Mouse (Mus musculus): ENCODE measurements around the gene Arhgap40.

Arhgap40 gene

DNA sequence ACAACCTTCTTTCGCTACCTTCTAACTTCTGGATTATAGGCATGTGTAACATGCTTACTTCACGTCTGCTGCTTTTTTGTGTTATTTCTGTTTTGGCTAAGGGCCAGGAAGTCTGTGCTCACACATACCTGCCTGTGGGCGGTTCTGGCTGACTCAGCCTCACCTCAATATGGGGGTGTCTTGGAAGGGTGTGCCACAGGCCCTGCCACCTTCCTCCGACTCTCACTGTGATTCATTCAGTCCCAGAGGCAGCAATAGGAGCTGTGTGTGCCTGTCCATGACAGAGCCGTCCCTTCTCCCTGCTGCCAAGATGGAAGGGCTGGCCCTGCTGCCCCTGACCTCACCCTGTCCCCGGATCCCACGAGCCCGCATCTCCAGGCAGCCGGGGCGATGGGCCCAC, at the start of gene Arhgap40:
Gene Arhgap40, plus strand, starts transcription at position 269 of the 400 bp plus-strand sequence.
- DNase-seq, result no peak

DNA sequence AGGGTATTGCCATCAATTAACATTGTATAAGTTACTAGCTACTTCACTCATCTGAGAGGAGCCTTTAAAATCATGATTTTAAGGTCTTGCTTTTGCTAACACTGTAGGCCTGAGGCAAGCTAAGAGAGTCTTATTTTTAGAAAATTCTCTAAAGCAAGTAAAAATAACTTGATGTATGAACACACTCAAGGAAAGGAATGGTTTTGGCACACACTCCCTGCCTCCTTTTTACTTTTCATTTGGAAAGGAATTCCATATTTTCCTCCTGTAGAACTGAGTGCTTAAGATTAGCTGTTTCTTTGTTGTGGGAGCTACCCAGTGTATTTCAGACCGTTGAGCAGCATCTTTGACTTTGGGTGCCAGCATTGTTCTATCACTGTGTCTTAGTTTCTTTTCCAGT, 38.4 kb upstream of the Arhgap40 start:
- DNase-seq, result no peak

DNA sequence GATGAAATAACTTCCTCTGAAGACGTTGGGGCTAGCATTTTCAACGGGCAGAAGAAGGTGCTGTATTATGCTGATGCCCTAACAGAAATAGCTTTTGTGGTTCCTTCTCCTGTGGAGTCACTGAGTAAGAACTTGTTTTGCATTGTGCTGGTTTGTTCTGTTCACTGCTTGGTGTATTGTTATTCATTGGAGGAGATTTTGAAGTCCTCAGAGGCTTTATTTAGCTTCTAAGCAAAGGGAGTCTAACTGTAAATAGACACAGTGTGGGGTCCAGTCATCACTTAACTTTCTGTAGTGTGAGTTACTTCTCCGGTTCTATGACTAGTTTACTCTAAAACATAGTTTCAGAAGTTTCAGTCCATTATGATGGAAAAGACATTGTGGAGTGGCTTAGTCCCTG, 35.0 kb upstream of the Arhgap40 start:
- DNase-seq, result no peak

DNA sequence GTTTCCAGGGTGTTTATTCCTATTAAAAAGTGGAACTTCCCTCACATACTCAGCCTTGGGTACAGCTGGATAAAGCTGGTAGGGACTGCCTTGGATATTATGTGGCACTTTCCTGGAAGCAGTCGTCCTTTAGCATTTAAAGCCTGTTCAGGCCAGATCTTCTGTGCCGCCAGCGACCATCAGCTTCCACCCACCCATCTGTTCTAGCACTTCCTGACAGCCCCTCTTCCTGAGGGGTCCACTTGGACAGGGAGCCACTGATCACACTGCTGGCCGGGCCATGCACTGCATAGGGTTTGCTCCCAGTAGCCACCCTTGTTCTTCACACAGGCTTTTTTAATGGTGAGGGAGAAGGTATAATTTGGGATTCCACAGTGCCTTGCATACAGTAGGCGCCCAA, 14.1 kb upstream of the Arhgap40 start:
- DNase-seq, result no peak

DNA sequence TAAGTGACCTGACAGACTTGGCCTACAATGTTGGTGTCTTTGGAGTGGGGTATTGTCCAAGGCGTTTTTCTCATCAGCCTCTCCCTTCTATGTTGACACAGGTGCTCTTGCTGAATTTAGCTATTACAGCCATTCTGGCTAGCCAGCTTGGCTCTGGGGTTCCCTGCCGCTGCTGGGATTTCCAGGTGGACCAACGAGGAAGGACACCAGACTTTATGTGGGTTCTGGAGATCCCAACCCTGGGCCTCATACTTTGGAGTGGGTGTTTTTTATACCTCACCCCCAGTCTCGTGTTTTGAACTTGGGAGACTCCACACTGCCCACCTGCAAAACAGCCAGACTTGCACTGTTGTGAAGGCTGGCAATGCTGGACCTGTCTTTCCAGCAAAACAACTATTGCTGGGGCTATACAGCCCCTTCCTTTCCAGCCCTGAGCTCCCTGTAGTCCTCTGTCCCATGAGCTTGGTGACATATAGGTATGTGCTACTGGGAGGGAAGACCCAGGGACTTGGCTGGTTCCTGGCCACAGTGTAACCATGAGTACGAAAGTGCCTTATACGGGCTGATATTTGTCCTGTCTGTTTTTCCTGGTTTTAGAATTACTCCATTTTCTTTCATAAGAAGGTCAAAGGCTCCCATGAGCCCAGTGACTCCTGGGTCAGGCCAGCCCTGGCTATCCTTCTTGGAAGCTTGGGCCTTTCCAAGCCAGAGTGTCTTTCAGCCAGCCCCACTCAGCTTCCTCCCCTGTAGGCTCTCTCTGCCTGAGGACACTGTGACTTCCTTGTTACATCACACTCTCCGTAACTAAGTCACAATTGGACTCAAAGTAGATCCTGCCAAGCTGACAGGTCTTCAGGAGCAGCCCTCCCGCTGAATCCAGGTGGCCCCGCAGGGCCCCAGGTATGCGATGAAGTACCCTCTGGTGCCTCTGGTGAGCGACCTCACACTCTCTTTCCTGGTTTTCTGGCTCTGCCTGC, 10.5 kb upstream of the Arhgap40 start, which contains the start of gene Adig:
Gene Adig, plus strand, starts transcription at position 777 of the 977 bp plus-strand sequence.
- DNase-seq, result no peak

DNA sequence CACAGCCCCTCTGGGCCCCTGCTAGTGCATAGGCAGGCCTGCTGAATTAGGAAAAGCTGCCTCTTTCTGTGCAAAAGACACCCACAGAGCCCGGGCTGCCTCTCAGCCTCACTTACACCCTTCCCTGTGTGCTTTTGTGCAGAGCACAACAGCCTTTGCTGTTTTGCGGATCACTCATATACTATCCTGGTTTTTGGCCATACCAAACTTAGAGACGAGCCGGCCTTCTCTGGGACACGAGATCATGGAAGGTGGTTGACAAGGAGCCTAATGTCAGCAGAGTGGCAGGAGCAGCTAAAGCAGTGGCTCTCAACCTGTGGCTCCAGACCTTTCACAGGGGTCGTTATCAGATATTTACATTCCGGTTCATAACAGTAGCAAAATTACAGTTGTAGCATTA, 9.4 kb upstream of the Arhgap40 start:
- DNase-seq, result no peak

DNA sequence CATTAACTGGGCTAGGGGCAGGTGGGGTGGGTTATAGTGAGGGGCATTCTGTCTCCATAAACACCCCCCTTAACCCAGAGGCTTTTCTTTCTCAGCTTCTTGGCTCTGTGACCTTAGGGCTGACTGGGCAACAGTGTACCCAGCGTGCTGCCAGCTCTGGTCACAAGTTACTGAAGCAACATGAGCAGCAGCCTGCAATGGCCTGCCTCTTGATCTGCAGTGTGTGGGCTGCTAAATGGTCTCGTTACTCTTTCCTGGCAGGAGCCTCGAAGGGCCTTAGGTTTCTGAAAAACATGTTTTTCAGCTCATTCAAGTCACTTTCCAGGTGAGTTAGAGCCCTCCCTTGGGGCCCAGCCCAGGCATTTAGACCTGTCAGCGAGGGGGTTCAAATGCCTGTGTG, 8.9 kb upstream of the Arhgap40 start:
- DNase-seq, result no peak

DNA sequence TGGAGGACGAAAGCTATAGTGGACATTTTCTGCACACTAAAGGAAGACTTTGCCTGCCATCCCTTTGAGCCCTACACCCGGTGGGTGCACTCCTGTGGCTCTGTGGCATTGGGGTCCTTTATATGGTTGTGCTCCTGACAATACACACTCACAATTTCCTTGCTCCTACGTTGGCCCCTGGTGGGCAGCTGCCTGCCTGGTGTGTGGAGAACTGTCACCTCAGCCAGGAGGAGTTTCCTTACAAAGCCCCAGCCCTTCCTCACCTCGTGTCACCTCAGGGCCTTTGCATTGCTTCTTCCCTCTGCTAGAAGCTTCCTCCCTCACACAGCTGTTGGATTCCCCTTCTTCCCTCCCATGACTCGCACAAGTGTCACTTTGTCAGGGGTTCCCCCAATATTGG, 6.1 kb upstream of the Arhgap40 start:
- DNase-seq, result no peak

DNA sequence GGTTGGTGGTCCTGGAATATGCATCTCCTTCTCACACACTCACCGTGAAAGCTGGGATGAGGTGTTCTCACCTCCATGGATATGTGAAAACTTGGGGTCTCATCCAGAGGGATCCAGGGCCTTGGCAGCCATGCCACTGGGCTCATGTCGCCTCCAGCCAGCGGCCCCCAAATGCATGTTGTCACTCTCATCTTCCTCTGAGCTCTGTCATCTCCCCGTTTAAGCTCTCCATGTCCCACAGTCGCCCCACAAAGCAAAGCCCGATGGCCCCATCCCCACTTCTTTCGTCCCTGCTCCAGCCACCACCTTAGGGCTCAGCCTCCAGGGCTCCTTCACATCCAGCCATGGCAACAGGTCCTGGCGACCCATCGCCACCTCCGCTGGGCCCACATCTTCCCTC, 5.5 kb upstream of the Arhgap40 start:
- no peak for DNase-seq

DNA sequence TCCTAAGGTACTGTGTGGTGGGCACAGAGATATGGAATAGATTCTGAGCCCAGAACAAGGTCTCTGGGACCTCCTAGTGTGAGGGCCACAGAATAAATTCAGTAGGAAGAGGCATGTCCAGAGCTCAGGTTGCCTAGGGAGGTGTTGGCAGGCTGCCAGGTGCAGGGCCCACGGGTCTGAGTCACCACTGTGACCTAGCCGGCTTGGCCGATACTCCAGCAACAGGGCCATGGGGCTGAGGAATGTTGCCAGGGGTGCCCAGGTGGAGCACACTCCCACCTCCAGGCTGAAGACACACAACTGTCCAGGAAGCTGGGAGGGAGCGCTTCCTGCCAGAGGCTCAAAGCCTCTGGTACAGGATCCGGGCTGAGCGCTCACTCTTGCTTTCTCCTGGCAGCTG, 1.9 kb upstream of the Arhgap40 start:
- peak; percentile 77 for DNase-seq

DNA sequence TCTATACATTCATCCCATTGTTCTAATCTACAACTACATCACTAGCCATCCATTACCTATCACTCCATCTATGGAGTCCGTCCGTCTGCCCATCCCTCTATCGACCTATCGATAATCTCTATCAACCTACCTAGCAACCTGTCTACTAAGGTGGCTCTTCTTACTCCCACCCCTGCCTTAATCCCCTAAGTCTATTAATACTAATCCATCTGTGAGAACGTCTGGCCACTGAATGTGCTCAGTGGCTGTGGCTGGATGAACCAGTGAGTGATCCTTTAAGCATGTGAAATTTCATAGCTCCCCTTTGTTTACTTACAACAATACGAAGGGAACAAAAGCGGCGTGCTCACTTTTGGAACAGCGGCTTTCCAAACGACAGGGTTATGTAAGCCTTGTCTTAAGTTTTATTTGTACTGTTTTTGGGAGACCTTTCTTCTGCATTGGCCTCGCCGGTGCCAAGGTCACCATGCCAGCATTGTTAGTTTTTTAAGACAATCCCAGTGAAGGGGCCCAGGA, 1.3 kb downstream of the Arhgap40 start:
- DNase-seq, result no peak

DNA sequence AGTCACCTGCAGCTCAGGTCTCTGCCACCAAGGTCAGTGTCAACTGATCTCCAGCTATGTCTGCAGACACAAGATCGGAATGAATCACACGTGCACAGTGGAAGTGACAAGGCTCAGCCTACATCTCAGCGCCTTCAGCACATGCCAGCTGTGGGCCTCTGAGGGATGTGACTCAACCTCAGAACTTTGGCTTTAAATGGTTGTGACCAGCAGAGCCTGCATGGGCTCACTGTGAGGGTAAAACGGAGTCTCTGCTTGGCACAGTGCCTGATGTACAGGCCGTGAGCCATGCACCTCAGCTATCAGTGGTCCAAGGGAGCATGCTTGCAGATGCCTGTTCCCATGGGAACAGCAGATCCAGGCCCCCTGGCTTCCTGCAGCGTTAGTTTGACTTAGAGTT, 6.0 kb downstream of the Arhgap40 start:
- DNase-seq, result no peak

DNA sequence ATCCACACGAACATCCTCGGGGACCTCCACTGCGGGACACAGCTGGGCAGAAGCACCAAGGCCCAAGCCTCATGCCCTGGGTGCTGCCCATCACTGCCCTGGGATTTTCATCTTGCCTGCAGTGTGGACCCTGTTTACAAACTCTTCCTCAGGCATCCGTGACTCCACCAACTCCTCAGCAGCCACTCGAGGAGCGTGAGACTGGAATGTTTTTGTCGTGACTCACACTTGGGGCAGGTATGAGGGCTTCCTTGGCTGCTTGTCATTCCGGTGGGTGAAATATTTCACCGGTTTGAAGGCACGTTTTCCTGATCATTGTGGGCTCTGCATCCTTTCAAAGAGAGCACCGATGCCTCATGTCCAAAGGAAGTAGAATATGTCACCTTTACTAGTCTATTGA, 6.5 kb downstream of the Arhgap40 start:
- DNase-seq, result no peak

DNA sequence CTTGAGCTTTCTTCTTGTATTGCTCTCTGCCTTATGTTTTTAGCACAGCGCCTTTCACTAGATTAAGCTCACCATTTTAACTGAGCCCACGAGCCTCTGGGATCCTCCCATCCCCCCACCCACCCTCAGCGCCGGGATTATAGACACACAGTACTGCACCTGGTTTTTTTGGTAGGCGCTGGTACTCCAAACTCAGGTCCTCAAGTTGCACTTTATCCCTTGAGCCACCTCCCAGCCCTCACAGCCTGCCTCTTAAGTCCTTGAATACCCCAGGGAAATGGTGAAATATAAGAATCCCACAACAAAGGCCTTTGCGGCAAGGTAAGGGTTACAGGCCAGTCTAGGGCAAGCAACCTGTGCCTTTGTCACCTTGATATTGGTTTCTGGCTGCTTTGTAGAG, 7.2 kb downstream of the Arhgap40 start:
- DNase-seq, result no peak

DNA sequence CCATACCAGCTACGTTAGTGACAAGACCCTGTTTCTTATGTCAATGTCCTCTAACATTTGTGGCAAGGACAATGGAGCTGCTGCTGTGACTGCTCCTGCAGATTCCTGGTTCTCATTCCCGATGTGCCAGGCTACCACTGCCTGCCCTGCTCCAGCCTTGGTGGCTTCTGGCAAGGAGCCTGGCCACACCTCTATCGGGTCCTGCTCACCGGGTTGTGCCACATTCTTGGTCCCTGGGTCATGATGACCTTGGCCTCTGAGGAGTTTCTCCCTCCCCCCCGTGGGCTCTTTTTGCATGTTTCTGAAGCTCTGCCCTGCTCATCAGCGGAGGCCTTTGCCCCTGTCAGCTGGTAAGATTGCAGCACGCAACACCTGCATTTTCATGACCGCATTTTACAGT, 10.5 kb downstream of the Arhgap40 start:
- peak; percentile 79 for DNase-seq

DNA sequence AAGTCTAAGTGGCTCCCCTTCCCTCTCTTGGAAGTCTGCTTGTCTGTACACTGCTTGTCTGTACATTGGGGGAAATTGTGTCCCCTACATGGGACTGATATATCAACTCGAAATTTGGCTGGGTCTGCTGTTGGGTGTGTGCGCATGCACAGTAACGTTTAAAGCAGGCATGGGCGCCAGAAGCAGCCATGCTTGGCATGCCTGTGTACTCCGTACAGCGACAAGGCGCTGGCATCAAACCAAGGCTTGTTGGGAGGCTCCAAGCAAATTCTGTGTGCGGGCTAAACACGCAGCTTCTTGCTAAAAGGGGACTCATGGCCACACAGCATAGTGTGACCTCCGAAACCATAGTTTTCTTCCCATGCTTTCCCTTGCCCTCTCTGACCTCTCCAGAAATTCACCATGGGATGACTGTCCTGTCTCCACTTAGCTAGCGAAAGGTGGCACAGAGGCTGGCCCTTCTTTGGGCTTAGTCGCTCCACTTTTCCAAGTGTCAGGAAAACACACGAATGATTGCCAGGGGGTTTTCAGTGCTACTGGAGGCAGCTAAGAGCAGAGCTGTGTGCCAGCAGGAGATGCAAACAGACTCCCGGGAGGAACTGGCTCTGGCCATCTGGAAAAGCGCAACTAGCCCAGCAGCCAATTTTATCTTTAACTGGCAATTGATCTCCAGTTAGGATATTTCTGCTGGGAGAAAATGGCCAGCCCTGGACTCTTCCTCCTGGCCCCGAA, 11.7 kb downstream of the Arhgap40 start:
- DNase-seq, result peak; percentile 39

DNA sequence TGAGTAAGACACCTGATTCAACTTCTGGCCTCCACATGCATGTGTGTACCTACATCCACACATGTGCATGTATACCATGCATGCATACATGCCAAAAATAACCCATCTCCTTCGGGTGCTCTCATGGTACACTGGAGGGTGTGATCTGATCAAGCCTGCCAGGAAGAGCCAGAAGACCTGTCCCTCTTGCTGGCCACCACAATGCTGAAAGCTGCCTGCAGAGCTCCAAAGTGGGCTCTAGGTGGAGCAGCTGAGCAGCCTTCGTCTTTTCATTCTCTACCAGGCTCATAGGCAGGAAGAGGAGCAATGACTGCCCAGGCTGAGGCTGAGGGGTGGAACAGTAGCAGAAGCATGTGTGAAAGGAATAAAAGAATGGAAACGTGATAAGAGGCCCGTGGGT, 21.5 kb downstream of the Arhgap40 start:
- DNase-seq, result peak; percentile 66

DNA sequence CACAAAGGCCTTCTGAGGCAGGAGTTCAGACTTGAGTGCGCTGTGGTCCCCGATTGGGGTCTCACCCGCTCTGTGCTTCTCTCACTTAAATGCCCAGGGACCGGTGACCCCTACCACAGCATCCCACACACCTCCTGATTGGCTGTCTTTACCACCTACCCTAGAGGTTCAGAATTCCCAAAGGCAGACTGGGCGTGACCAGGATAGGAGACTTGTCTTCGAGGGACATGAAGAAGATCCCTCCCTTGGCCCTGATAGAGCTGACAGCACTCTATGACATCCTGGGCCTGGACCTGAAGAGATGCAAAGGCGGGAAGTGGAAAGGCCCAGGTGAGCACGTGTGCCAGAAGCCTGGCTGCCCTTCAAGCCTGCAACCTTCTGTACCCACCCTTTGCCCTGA, 22.0 kb downstream of the Arhgap40 start:
- DNase-seq, result no peak

DNA sequence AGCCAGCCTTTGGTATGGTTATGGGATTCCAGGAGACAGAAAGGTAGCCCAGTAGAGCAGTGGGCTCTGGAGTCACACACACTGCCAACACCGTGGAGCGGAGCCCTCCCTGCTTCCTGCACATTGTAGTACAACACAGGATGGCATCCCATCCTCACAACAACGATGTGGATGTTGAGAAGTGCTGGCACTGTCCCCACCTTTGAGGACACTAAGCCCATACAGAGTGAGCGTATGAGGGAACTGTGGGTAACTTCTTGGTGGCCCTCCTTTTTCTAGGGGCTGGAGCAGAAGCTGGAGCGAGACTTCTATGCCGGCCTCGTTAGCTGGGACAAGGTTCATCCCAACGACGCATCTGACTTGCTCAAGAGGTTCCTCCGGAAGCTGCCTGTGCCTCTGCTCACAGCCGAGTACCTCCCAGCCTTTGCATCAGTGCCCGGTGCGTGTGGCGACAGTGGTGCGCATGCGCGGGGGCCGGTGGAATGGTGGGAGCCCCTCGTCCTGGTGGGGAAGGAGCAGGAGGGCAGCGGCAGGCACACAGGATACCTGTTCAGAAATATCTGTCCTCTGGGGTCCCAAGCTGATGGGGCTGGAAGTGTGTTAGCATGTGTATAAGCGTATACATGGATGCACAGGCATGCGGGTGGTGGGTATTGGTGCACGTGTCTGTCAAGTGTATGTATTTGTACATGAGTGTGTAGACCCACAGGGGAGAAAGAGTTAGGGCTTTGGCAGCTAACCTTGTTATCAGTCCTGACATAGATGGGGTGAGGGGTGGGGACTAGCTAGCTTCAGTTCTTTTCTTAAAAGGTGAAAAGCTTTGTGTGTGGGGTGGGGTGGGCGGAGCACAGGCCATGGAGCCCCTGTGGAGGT, 27.1 kb downstream of the Arhgap40 start:
- DNase-seq, result no peak

DNA sequence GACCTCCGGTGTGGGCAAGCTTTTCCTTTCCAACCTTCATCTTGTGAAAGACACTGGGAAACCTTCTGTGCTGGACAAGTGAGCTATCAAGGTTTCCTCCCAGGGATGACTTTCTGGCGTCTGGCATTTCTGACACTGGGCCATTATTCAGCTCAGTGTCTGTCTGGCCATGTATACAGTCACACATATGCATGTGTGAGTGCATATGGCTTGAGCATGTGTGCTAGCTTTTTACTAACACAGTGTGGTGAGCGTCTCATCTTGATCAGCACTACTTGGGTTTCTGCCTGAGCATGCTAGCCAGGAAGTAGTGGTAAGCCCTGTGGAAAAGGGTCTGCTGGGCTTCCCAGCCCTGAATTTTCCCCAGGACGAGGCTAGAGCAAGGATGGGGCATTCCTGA, 28.7 kb downstream of the Arhgap40 start:
- DNase-seq, result no peak

DNA sequence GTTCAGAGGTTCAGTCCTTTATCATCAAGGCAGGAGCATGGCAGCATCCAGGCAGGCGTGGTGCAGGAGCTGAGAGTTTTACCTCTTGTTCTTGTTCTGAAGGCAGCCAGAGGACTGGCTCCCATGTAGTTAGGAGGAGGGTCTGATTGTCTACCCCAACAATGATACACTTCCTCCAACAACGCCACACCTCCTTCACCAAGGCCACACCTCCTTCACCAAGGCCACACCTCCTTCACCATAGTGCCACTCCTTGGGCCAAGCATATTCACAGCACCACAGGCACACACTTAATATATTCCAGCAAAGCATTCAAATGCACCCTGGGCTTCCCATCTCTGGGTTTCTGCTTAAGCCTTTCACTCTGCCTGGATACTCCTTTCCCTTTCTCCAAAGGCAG, 32.7 kb downstream of the Arhgap40 start:
- DNase-seq, result no peak

DNA sequence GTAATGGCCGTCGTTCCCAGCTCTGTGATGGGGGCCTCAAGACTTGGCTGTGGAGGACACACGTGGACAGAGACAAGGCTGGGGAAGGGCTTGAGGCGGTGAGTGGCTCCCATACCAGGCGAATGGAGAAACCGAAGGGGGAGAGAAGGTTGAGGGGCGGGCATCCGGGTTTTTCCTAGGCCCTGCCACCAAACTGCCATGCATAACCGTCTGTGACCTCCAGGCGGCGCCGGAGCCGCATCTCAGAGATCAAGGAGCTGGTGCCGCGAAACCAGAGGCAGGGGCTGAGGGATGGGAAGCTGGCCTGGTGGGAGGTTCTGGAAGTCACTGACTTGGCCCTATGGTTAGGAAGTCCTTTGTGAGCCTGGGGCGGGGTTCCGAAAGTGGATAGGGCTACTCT, 34.2 kb downstream of the Arhgap40 start:
- peak; percentile 81 for DNase-seq

DNA sequence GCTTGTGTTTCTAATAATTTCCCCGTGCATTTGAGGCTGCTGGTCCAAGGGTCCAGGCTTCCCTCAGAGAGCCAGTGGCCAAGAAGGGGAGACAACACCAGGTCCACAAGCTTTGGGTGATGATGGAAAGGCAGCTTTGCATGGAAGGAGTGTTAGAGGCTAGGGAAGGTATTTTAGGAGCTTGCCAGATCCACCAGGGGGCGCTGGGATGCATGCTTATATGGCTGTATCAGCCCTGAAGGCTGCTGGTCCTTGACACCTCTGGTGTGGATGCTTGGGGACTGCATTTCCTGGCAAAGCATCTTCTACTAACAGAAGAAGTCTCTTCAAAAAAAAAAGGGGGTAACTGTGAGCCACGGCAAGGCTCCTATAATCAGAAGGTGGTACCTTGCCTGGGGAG, 37.5 kb downstream of the Arhgap40 start:
- DNase-seq, result peak; percentile 78
